Mouse (Mus musculus) liver, embryonic 13.5 days (tissue): ENCODE measurements around the gene Tanc2. TPM values are rescaled to one million over a fixed set of nuclear protein-coding genes. Genes with fewer than 3 reads are reported as not detected.

Experiments
- ATAC-seq: fragments of 200-750 bp; cut with Nextera tagmentation; 2 replicates; pipeline ENCODE4 v1.8.0; 2017; ENCODE audit warnings: low read depth, mild to moderate bottlenecking, moderate number of reproducible peaks, moderate library complexity
- DNase-seq: peaks from one replicate; pipeline ENCODE4 v3.0.0; 2022
- H3K27ac ChIP-seq: fragments of 300-500 bp; sonication (generic); 2 replicates; pipeline ENCODE4 v1.5.1; 2015; ENCODE audit warnings: moderate library complexity, mild to moderate bottlenecking, inconsistent platforms
- H3K27me3 ChIP-seq: fragments of 300-500 bp; sonication (generic); 2 replicates; pipeline ENCODE4 v1.6.1; 2015; ENCODE audit warnings: mild to moderate bottlenecking, inconsistent platforms
- H3K36me3 ChIP-seq: fragments of 300-500 bp; sonication (generic); 2 replicates; pipeline ENCODE4 v1.6.1; 2015; ENCODE audit warnings: mild to moderate bottlenecking, inconsistent platforms
- H3K4me1 ChIP-seq: fragments of 300-500 bp; sonication (generic); replicated peaks from 2 replicates; pipeline ENCODE4 v1.6.1; 2015; ENCODE audit warnings: inconsistent platforms
- H3K4me2 ChIP-seq: fragments of 300-500 bp; sonication (generic); 2 replicates; pipeline ENCODE4 v1.6.1; 2015; ENCODE audit warnings: inconsistent platforms, mild to moderate bottlenecking, moderate library complexity
- H3K4me3 ChIP-seq: fragments of 300-500 bp; sonication (generic); replicated peaks from 2 replicates; pipeline ENCODE4 v1.5.1; 2015; ENCODE audit warnings: mild to moderate bottlenecking, inconsistent platforms
- H3K9ac ChIP-seq: fragments of 300-500 bp; sonication (generic); 2 replicates; pipeline ENCODE4 v1.6.1; 2015; ENCODE audit warnings: mild to moderate bottlenecking, inconsistent platforms
- H3K9me3 ChIP-seq: fragments of 300-500 bp; sonication (generic); replicated peaks from 2 replicates; pipeline ENCODE4 v1.6.1; 2016; ENCODE audit warnings: inconsistent platforms
- WGBS: fragments of 180-500 bp; shearing (Covaris S2); methylation state at CpG from one replicate; pipeline ENCODE4 v1.1.7; 2015; ENCODE audit not compliant: insufficient replicate concordance; 5-methylcytosine and 5-hydroxymethylcytosine counted together
- polyA plus RNA-seq: library from polyadenylated mRNA; unstranded; fragments of >200 nt; fragmentation: Nextera tagmentation; extraction: Ambion mirVana; gene quantifications from 2 replicates; pipeline ENCODE4 v1.2.1, GENCODE M21; 2015

Tanc2 gene
- polyA plus RNA-seq, 1 experiment from 2014 or later = 1.3 TPM

- H3K36me3 ChIP-seq = no peaks in the 10 kb centered on the region
- no peaks in the 10 kb centered on the region for H3K9me3 ChIP-seq
- WGBS = 63% methylated on average over 2 of the region's 2 CpGs
- ATAC-seq (no peak), DNase-seq (no peak)
- no peak overlapping the region for H3K9ac ChIP-seq
- H3K4me2 ChIP-seq = no peak overlapping the region
- no peak overlapping the region for H3K4me3 ChIP-seq
- H3K27me3 ChIP-seq = no peaks in the 10 kb centered on the region
- no peak overlapping the region for H3K27ac ChIP-seq
- H3K4me1 ChIP-seq = no peaks in the 10 kb centered on the region
Observed at GRCm38 (mm10) chr11:105648026-105648425, 58.2 kb downstream of the Tanc2 start.

GRCm38 (mm10) chr11:105654616-105655015 is 64.8 kb downstream of the Tanc2 start:
- ATAC-seq = no peak
- no peak overlapping the region for H3K4me3 ChIP-seq
- no peak for DNase-seq
- no peaks in the 10 kb centered on the region for H3K27me3 ChIP-seq
- no peak overlapping the region for H3K27ac ChIP-seq
- no peak overlapping the region for H3K4me2 ChIP-seq
- no peaks in the 10 kb centered on the region for H3K36me3 ChIP-seq
- WGBS = 72% methylated on average over 2 of the region's 2 CpGs
- no peaks in the 10 kb centered on the region for H3K4me1 ChIP-seq
- no peak overlapping the region for H3K9ac ChIP-seq
- no peaks in the 10 kb centered on the region for H3K9me3 ChIP-seq

DNA sequence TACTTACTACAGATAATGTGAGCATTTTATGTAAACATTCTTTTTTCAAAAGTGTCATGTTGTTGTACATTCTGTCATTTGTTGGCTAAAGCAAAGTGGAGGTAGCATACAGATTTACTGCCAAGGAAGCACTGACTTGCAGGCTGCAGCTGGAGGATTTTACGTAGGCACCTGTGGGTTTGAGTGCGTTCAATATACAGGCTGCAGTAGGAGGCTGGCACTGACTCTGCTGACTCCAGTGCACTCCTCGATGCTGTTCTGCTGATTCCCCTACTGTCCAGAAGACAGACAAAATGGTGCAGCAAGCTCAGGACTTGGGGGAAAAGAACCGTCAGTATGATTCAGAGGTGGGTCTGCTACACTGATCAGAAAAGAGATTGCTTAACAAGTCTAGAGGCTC is 65.5 kb downstream of the Tanc2 start:
- Histone ChIP-seq H3K4me3 (no peak overlapping the region), H3K9me3 (no peaks in the 10 kb centered on the region), H3K36me3 (no peaks in the 10 kb centered on the region), H3K4me1 (no peaks in the 10 kb centered on the region), H3K4me2 (no peak overlapping the region), H3K27me3 (no peaks in the 10 kb centered on the region), H3K27ac (no peak overlapping the region), H3K9ac (no peak overlapping the region)
- 74% methylated on average over 4 of the region's 4 CpGs for WGBS
- ATAC-seq (no peak), DNase-seq (no peak)

DNA sequence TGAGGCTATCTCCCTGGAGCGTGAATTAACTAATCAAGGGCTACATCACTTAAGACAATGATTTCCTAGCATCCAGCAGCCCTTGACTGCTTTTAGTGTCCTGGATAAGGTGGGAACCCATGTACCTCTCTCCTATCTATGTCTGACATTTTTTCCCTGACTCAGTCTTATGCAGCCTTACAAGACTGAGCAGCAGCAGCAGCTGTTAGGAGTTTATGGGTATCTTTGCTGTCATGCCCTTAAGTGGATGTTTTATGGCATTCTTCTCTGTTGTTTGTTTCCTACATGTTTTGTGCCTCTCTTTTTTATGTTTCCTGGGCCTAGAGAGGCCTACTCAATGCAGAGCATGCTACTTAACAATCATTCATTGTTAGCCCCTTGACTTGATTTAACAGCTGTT is 78.1 kb downstream of the Tanc2 start:
- WGBS = 79% methylated on average over 1 of the region's 1 CpGs
- H3K9me3 ChIP-seq = no peaks in the 10 kb centered on the region

DNA sequence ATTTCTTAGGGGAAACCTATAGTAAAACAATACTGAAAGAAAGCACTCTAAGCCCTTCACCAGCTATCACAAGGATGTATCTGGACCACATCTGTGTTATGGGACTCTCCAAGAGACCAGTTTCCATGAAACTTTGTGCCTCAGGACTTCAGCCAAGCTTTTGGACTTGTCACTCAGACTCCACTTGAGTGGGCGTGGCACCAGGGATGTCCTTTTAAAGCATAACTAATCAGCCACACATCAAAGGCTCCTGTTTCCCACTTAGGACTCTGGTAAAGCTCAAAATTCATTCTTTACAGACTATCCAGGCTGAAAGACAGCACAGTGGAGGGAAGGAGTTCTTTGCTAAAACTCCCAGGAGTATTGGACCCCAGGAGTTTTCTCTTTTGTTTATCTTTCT is 89.2 kb downstream of the Tanc2 start:
- Histone ChIP-seq H3K27ac (no peak overlapping the region), H3K9ac (no peak overlapping the region), H3K27me3 (no peaks in the 10 kb centered on the region), H3K4me2 (no peak overlapping the region), H3K4me1 (no peaks in the 10 kb centered on the region; the same call in 1 of the 2 replicates), H3K4me3 (no peak overlapping the region), H3K9me3 (no peaks in the 10 kb centered on the region), H3K36me3 (no peaks in the 10 kb centered on the region)
- no peak for DNase-seq
- ATAC-seq = no peak
- 50% methylated on average over 1 of the region's 1 CpGs for WGBS

More for the DNA sequence above, 78.1 kb downstream of the Tanc2 start:
- Histone ChIP-seq H3K27ac (no peak overlapping the region), H3K4me1 (no peaks in the 10 kb centered on the region), H3K4me3 (no peak overlapping the region), H3K27me3 (no peaks in the 10 kb centered on the region), H3K4me2 (no peak overlapping the region), H3K36me3 (no peaks in the 10 kb centered on the region), H3K9ac (no peak overlapping the region)
- no peak for ATAC-seq
- DNase-seq = no peak

DNA sequence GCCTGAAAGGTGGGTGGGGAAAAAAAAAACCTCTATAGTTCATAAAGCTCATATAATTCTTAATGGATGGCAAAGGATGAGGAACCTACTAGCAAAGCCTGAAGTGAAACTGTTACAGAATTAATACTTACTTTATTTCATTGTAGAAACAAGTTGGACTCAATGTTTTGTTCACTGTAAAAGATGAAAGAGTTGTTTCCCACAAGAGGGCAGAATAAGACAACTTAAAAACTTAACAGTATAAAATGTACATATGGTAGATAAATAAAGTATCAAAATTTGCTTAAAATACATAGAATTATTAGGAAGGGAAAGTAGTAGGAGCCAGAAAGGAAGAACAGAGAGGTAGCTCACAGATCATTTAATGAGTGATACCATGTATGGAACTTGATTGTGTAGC is 95.0 kb downstream of the Tanc2 start:
- no peaks in the 10 kb centered on the region for H3K9me3 ChIP-seq
- H3K4me3 ChIP-seq = no peak overlapping the region
- ATAC-seq (no peak), DNase-seq (no peak)
- no peaks in the 10 kb centered on the region for H3K27me3 ChIP-seq
- no peaks in the 10 kb centered on the region for H3K4me1 ChIP-seq
- H3K4me2 ChIP-seq = no peak overlapping the region
- H3K27ac ChIP-seq = no peak overlapping the region
- H3K9ac ChIP-seq = no peak overlapping the region
- no peaks in the 10 kb centered on the region for H3K36me3 ChIP-seq

GRCm38 (mm10) chr11:105700528-105700927 is 110.7 kb downstream of the Tanc2 start:
- no peaks in the 10 kb centered on the region for H3K4me1 ChIP-seq
- DNase-seq (no peak), ATAC-seq (no peak)
- no peaks in the 10 kb centered on the region for H3K9me3 ChIP-seq
- no peak overlapping the region for H3K27ac ChIP-seq
- H3K4me3 ChIP-seq = no peak overlapping the region
- H3K9ac ChIP-seq = no peak overlapping the region
- no peaks in the 10 kb centered on the region for H3K36me3 ChIP-seq
- H3K27me3 ChIP-seq = no peaks in the 10 kb centered on the region
- WGBS = 58% methylated on average over 3 of the region's 3 CpGs
- H3K4me2 ChIP-seq = no peak overlapping the region

- WGBS = 49% methylated on average over 1 of the region's 1 CpGs
Observed at GRCm38 (mm10) chr11:105719660-105720059, 129.9 kb downstream of the Tanc2 start.

DNA sequence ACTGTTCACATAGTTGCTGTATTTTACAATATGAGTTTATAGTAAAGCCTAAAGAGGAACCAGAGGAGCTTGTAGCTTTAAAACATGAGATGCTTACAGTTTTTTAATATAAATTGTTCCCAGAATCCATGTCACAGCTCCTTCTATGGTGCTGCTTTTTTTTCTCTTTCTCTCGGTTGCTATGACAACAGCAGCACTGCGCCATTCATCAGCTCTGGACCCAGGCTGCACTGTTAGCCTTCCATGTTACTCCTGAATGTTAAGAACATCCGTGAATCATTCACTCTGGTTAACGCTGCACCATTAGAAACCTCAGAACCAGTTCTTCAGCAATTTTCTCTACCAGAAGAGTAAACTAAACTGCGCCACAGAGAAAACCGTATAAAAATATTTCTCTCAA is 141.8 kb downstream of the Tanc2 start:
- Histone ChIP-seq H3K4me2 (no peak overlapping the region), H3K9ac (no peak overlapping the region), H3K27me3 (no peaks in the 10 kb centered on the region), H3K27ac (no peak overlapping the region), H3K36me3 (no peaks in the 10 kb centered on the region), H3K9me3 (no peaks in the 10 kb centered on the region), H3K4me1 (no peaks in the 10 kb centered on the region), H3K4me3 (no peak overlapping the region)
- DNase-seq (no peak), ATAC-seq (no peak)
- WGBS = 76% methylated on average over 6 of the region's 6 CpGs

More at GRCm38 (mm10) chr11:105719660-105720059, 129.9 kb downstream of the Tanc2 start:
- Histone ChIP-seq H3K27me3 (no peaks in the 10 kb centered on the region), H3K27ac (no peak overlapping the region), H3K4me2 (no peak overlapping the region), H3K4me1 (no peaks in the 10 kb centered on the region), H3K9ac (no peak overlapping the region), H3K9me3 (no peaks in the 10 kb centered on the region), H3K4me3 (no peak overlapping the region), H3K36me3 (no peaks in the 10 kb centered on the region)
- no peak for DNase-seq
- ATAC-seq = no peak

DNA sequence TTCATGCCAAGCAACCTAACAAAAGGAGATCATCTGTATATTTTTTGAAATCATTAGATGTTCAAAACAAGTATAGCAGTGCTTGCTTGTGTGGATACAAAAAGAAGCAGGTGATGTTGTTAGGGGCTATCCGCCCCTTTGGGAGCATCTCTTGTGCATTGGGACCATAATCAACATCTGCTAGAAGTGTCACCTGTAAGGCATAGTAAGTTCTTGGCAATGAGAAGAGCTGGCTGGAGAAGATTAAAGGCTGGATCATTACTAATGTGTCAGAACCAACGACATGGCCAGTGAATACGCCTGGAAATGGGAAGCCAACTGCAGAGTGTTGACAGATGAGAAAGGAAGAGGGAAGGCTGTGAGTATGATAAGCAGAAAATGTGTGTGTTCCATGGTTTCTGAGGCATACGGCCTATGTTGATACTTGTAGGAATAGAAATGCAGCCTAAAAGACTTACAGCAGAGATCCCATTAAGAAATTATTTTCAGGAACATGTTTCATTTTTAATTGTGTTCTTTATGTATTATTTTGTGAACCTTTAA is 142.3 kb downstream of the Tanc2 start:
- Histone ChIP-seq H3K4me3 (no peak overlapping the region), H3K36me3 (no peaks in the 10 kb centered on the region), H3K9ac (no peak overlapping the region), H3K27ac (no peak overlapping the region), H3K4me1 (no peaks in the 10 kb centered on the region), H3K27me3 (no peaks in the 10 kb centered on the region), H3K9me3 (no peaks in the 10 kb centered on the region), H3K4me2 (no peak overlapping the region)
- no peak for ATAC-seq
- 44% methylated on average over 4 of the region's 4 CpGs for WGBS
- no peak for DNase-seq

- DNase-seq (no peak), ATAC-seq (no peak)
- Histone ChIP-seq H3K36me3 (no peaks in the 10 kb centered on the region), H3K9me3 (no peaks in the 10 kb centered on the region), H3K27me3 (no peaks in the 10 kb centered on the region), H3K4me1 (no peaks in the 10 kb centered on the region), H3K4me3 (no peak overlapping the region), H3K9ac (no peak overlapping the region), H3K27ac (no peak overlapping the region), H3K4me2 (no peak overlapping the region)
- WGBS = 60% methylated on average over 1 of the region's 1 CpGs
Observed at GRCm38 (mm10) chr11:105743171-105743570, 153.4 kb downstream of the Tanc2 start.

- Histone ChIP-seq H3K27me3 (no peaks in the 10 kb centered on the region), H3K27ac (no peak overlapping the region), H3K4me1 (peaks cover 6% of the 10 kb centered on the region), H3K9ac (no peak overlapping the region), H3K4me2 (no peak overlapping the region), H3K36me3 (no peaks in the 10 kb centered on the region), H3K9me3 (no peaks in the 10 kb centered on the region), H3K4me3 (no peak overlapping the region)
- ATAC-seq (no peak), DNase-seq (no peak)
- WGBS = 50% methylated on average over 2 of the region's 2 CpGs
Observed at GRCm38 (mm10) chr11:105749297-105750071, 159.7 kb downstream of the Tanc2 start.
